Mouse (Mus musculus) lung, embryonic 15.5 days (tissue): Measurements from ENCODE around the gene Fem1a. TPM values are rescaled to one million over a fixed set of nuclear protein-coding genes. Genes with fewer than 3 reads are reported as not detected.
A peak's percentile ranks its signal among the peaks of the same experiment; 100 is the strongest.
"Not testable (repeated sequence)": the region's sequence is repeated elsewhere in the genome, so short reads cannot be mapped to it uniquely, and the experiment has no call there.

Experiments used
- ATAC-seq: fragments of 200-750 bp; cut with Nextera tagmentation; 2 replicates; pipeline ENCODE4 v1.8.0; 2017; ENCODE audit warnings: moderate number of reproducible peaks, borderline replicate concordance; ENCODE audit not compliant: low FRiP score, low TSS enrichment; ENCODE audit errors: extremely low read depth
- H3K27ac ChIP-seq: fragments of 300-500 bp; sonication (generic); 2 replicates; pipeline ENCODE4 v1.5.1; 2015; ENCODE audit warnings: moderate library complexity, mild to moderate bottlenecking, inconsistent platforms
- H3K27me3 ChIP-seq: fragments of 300-500 bp; sonication (generic); 2 replicates; pipeline ENCODE4 v1.6.1; 2015; ENCODE audit warnings: inconsistent platforms
- H3K36me3 ChIP-seq: fragments of 300-500 bp; sonication (generic); 2 replicates; pipeline ENCODE4 v1.6.1; 2015; ENCODE audit warnings: inconsistent platforms
- H3K4me1 ChIP-seq: fragments of 300-500 bp; sonication (generic); 2 replicates; pipeline ENCODE4 v1.6.1; 2015; ENCODE audit warnings: inconsistent platforms
- H3K4me2 ChIP-seq: fragments of 300-500 bp; sonication (generic); 2 replicates; pipeline ENCODE4 v1.6.1; 2015; ENCODE audit warnings: inconsistent platforms, mild to moderate bottlenecking, moderate library complexity
- H3K4me3 ChIP-seq: fragments of 300-500 bp; sonication (generic); 2 replicates; pipeline ENCODE4 v1.5.1; 2015; ENCODE audit warnings: mild to moderate bottlenecking, inconsistent platforms
- H3K9ac ChIP-seq: fragments of 300-500 bp; sonication (generic); 2 replicates; pipeline ENCODE4 v1.6.1; 2015; ENCODE audit warnings: inconsistent platforms
- H3K9me3 ChIP-seq: fragments of 300-500 bp; sonication (generic); 2 replicates; pipeline ENCODE4 v1.6.1; 2016; ENCODE audit warnings: inconsistent platforms
- WGBS: fragments of 180-500 bp; shearing (Covaris S2); methylation state at CpG from one replicate; pipeline ENCODE4 v1.1.7; 2015; 5-methylcytosine and 5-hydroxymethylcytosine counted together
- polyA plus RNA-seq: library from polyadenylated mRNA; unstranded; fragments of >200 nt; fragmentation: Nextera tagmentation; extraction: Ambion mirVana; gene quantifications from 2 replicates; pipeline ENCODE4 v1.2.1, GENCODE M21; 2015

Fem1a gene
- polyA plus RNA-seq, 1 experiment from 2014 or later: 13.3 TPM

GRCm38 (mm10) chr17:56257181-56257894 is 728 bp downstream of the Fem1a start:
- peak overlapping the region; percentile 73 for H3K9ac ChIP-seq
- peaks cover 33% of the 10 kb centered on the region for H3K36me3 ChIP-seq
- H3K27ac ChIP-seq: peak overlapping the region; percentile 64
- peaks cover 48% of the 10 kb centered on the region for H3K4me1 ChIP-seq
- peak overlapping the region; percentile 72 for H3K4me3 ChIP-seq
- WGBS: 7% methylated on average over 58 of the region's 58 CpGs
- no peaks in the 10 kb centered on the region for H3K27me3 ChIP-seq
- H3K9me3 ChIP-seq: no peaks in the 10 kb centered on the region
- ATAC-seq: no peak
- H3K4me2 ChIP-seq: peak overlapping the region; percentile 96

GRCm38 (mm10) chr17:56258269-56258668 is 1.7 kb downstream of the Fem1a start:
- WGBS: 88% methylated on average over 19 of the region's 19 CpGs
- not testable (repeated sequence) for ATAC-seq, H3K9ac ChIP-seq, H3K27me3 ChIP-seq, H3K9me3 ChIP-seq, H3K27ac ChIP-seq
- Histone ChIP-seq H3K4me1 (peaks cover 48% of the 10 kb centered on the region), H3K4me2 (peak overlapping the region; percentile 96; the same call in 1 of the 2 replicates), H3K36me3 (peaks cover 42% of the 10 kb centered on the region), H3K4me3 (peak overlapping the region; percentile 72)

- H3K9ac ChIP-seq, H3K27ac ChIP-seq, H3K9me3 ChIP-seq, ATAC-seq, H3K4me3 ChIP-seq, H3K27me3 ChIP-seq: not testable (repeated sequence)
- Histone ChIP-seq H3K4me2 (0 out of 2 replicates have a peak overlapping the region, but pooled peaks have one; percentile 96), H3K36me3 (peaks cover 42% of the 10 kb centered on the region), H3K4me1 (peaks cover 48% of the 10 kb centered on the region)
- 51% methylated on average over 2 of the region's 2 CpGs for WGBS
Measured at GRCm38 (mm10) chr17:56258812-56259211, 2.2 kb downstream of the Fem1a start.

- peaks cover 42% of the 10 kb centered on the region for H3K36me3 ChIP-seq
- H3K4me2 ChIP-seq: no peak overlapping the region
- H3K4me3 ChIP-seq: no peak overlapping the region
- H3K4me1 ChIP-seq: peaks cover 48% of the 10 kb centered on the region
- H3K27me3 ChIP-seq: no peaks in the 10 kb centered on the region
- no peak overlapping the region for H3K27ac ChIP-seq
- WGBS: 86% methylated on average over 10 of the region's 10 CpGs
- no peak for ATAC-seq
- H3K9me3 ChIP-seq: no peaks in the 10 kb centered on the region
- 0 out of 2 replicates have a peak overlapping the region, but pooled peaks have one; percentile 6 for H3K9ac ChIP-seq
Measured at GRCm38 (mm10) chr17:56259301-56260037, 2.9 kb downstream of the Fem1a start.

- no peak overlapping the region for H3K9ac ChIP-seq
- no peak overlapping the region for H3K4me3 ChIP-seq
- peaks cover 40% of the 10 kb centered on the region for H3K4me1 ChIP-seq
- H3K36me3 ChIP-seq: peaks cover 49% of the 10 kb centered on the region
- 76% methylated on average over 3 of the region's 3 CpGs for WGBS
- H3K27ac ChIP-seq: no peak overlapping the region
- H3K27me3 ChIP-seq: no peaks in the 10 kb centered on the region
- no peak overlapping the region for H3K4me2 ChIP-seq
- H3K9me3 ChIP-seq: no peaks in the 10 kb centered on the region
- ATAC-seq: no peak
Measured at GRCm38 (mm10) chr17:56261166-56261565, 4.6 kb downstream of the Fem1a start.

- no peaks in the 10 kb centered on the region for H3K9me3 ChIP-seq
- H3K27ac ChIP-seq: no peak overlapping the region
- no peaks in the 10 kb centered on the region for H3K27me3 ChIP-seq
- no peak overlapping the region for H3K9ac ChIP-seq
- no peak for ATAC-seq
- no peak overlapping the region for H3K4me3 ChIP-seq
- H3K4me2 ChIP-seq: no peak overlapping the region
- peaks cover 49% of the 10 kb centered on the region for H3K36me3 ChIP-seq
- H3K4me1 ChIP-seq: peaks cover 36% of the 10 kb centered on the region
- 85% methylated on average over 3 of the region's 3 CpGs for WGBS
Measured at GRCm38 (mm10) chr17:56262645-56263094, 6.1 kb downstream of the Fem1a start.

- 14% methylated on average over 8 of the region's 8 CpGs for WGBS
- H3K36me3 ChIP-seq: peaks cover 38% of the 10 kb centered on the region
- H3K27ac ChIP-seq: no peak overlapping the region
- H3K9me3 ChIP-seq: no peaks in the 10 kb centered on the region
- ATAC-seq: peak; percentile 51; the same call in 1 of the 2 replicates
- no peaks in the 10 kb centered on the region for H3K27me3 ChIP-seq
- no peak overlapping the region for H3K4me3 ChIP-seq
- peaks cover 23% of the 10 kb centered on the region; the same call in 1 of the 2 replicates for H3K4me1 ChIP-seq
- no peak overlapping the region for H3K4me2 ChIP-seq
- H3K9ac ChIP-seq: no peak overlapping the region
Measured at GRCm38 (mm10) chr17:56264020-56264419, 7.4 kb downstream of the Fem1a start.

GRCm38 (mm10) chr17:56265011-56265410 is 8.4 kb downstream of the Fem1a start:
- no peak overlapping the region for H3K4me2 ChIP-seq
- H3K9me3 ChIP-seq: no peaks in the 10 kb centered on the region
- no peak overlapping the region for H3K9ac ChIP-seq
- H3K27me3 ChIP-seq: no peaks in the 10 kb centered on the region
- no peak for ATAC-seq
- H3K4me3 ChIP-seq: no peak overlapping the region
- peaks cover 30% of the 10 kb centered on the region for H3K36me3 ChIP-seq
- H3K27ac ChIP-seq: no peak overlapping the region
- 91% methylated on average over 4 of the region's 4 CpGs for whole genome bisulfite sequencing
- peaks cover 14% of the 10 kb centered on the region; the same call in 1 of the 2 replicates for H3K4me1 ChIP-seq

GRCm38 (mm10) chr17:56265869-56266268 is 9.3 kb downstream of the Fem1a start:
- H3K4me3 ChIP-seq: no peak overlapping the region
- 82% methylated on average over 3 of the region's 3 CpGs for WGBS
- no peaks in the 10 kb centered on the region for H3K9me3 ChIP-seq
- H3K9ac ChIP-seq: no peak overlapping the region
- no peak for ATAC-seq
- H3K4me1 ChIP-seq: peaks cover 10% of the 10 kb centered on the region; the same call in 1 of the 2 replicates
- no peaks in the 10 kb centered on the region for H3K27me3 ChIP-seq
- H3K36me3 ChIP-seq: peaks cover 29% of the 10 kb centered on the region
- H3K4me2 ChIP-seq: no peak overlapping the region
- H3K27ac ChIP-seq: no peak overlapping the region

GRCm38 (mm10) chr17:56266271-56266670 is 9.7 kb downstream of the Fem1a start:
- no peak overlapping the region for H3K4me2 ChIP-seq
- H3K4me3 ChIP-seq: no peak overlapping the region
- no peaks in the 10 kb centered on the region for H3K27me3 ChIP-seq
- no peak for ATAC-seq
- no peak overlapping the region for H3K27ac ChIP-seq
- H3K9me3 ChIP-seq: no peaks in the 10 kb centered on the region
- peaks cover 6% of the 10 kb centered on the region; the same call in 1 of the 2 replicates for H3K4me1 ChIP-seq
- H3K9ac ChIP-seq: no peak overlapping the region
- peaks cover 29% of the 10 kb centered on the region for H3K36me3 ChIP-seq
- WGBS: 63% methylated on average over 3 of the region's 3 CpGs

GRCm38 (mm10) chr17:56269153-56269630 is 12.6 kb downstream of the Fem1a start:
- peak; percentile 85; the same call in 1 of the 2 replicates for ATAC-seq
- H3K9ac ChIP-seq: peak overlapping the region; percentile 31
- WGBS: 18% methylated on average over 12 of the region's 12 CpGs

More at GRCm38 (mm10) chr17:56269153-56269630, 12.6 kb downstream of the Fem1a start:
- Histone ChIP-seq H3K9me3 (no peaks in the 10 kb centered on the region), H3K27me3 (no peaks in the 10 kb centered on the region), H3K27ac (peak overlapping the region; percentile 67), H3K4me2 (peak overlapping the region; percentile 62), H3K4me3 (peak overlapping the region; percentile 34), H3K4me1 (peaks cover 14% of the 10 kb centered on the region), H3K36me3 (peaks cover 28% of the 10 kb centered on the region)
